Mouse (Mus musculus): ENCODE measurements around the gene Gm7735. TPM values are rescaled to one million over a fixed set of nuclear protein-coding genes. Genes with fewer than 3 reads are reported as not detected.
"Not testable (repeated sequence)": the region's sequence is repeated elsewhere in the genome, so short reads cannot be mapped to it uniquely, and the experiment has no call there.

Gm7735 gene
- not detected in 2 replicates for polyA plus RNA-seq (2016; fragmentation: Nextera tagmentation; extraction: Ambion mirVana)

- H3K27ac ChIP-seq (ENCODE audit: poor library complexity, severe bottlenecking); H3K4me3 ChIP-seq; H3K4me2 ChIP-seq; ATAC-seq (ENCODE audit: insufficient number of reproducible peaks, low FRiP score); H3K9me3 ChIP-seq (replicated peaks); H3K9ac ChIP-seq; H3K36me3 ChIP-seq; H3K4me1 ChIP-seq (replicated peaks); H3K27me3 ChIP-seq (replicated peaks): not testable (repeated sequence)
These were observed at the start of gene Gm7735 for GRCm38 (mm10) chr16:89169190-89169589. TSS of gene Gm7735 (plus strand) at chr16:89169490.

GRCm38 (mm10) chr16:89140551-89140950 lies 28.7 kb upstream of the Gm7735 start, which contains the start of gene Gm6358:
TSS of gene Gm6358 (plus strand) at chr16:89140851.
- Histone ChIP-seq H3K27ac (ENCODE audit: poor library complexity, severe bottlenecking) (no peak within 1 kb of the TSS), H3K27me3 (replicated peaks) (no peaks in the 10 kb centered on the region), H3K4me3 (no peak within 1 kb of the TSS), H3K4me2 (no peak within 1 kb of the TSS), H3K36me3 (no peaks in the 10 kb centered on the region), H3K9ac (no peak within 1 kb of the TSS), H3K4me1 (replicated peaks) (no peaks in the 10 kb centered on the region), H3K9me3 (replicated peaks) (peaks cover 5% of the 10 kb centered on the region; the same call in 1 of the 2 replicates)
- no peak for ATAC-seq (ENCODE audit: insufficient number of reproducible peaks, low FRiP score)
- 78% methylated on average over 1 of the region's 1 CpGs for WGBS

GRCm38 (mm10) chr16:89150786-89151185 lies 18.5 kb upstream of the Gm7735 start, which contains the start of gene Gm10061:
TSS of gene Gm10061 (plus strand) at chr16:89151086.
- 82% methylated on average over 1 of the region's 1 CpGs for WGBS
- no peak within 1 kb of the TSS for H3K9ac ChIP-seq
- H3K4me3 ChIP-seq = no peak within 1 kb of the TSS
- no peaks in the 10 kb centered on the region for H3K27me3 ChIP-seq (replicated peaks)
- H3K4me1 ChIP-seq (replicated peaks) = no peaks in the 10 kb centered on the region
- H3K27ac ChIP-seq (ENCODE audit: poor library complexity, severe bottlenecking) = no peak within 1 kb of the TSS
- peaks cover 7% of the 10 kb centered on the region; the same call in 1 of the 2 replicates for H3K9me3 ChIP-seq (replicated peaks)
- no peak within 1 kb of the TSS for H3K4me2 ChIP-seq
- no peak for ATAC-seq (ENCODE audit: insufficient number of reproducible peaks, low FRiP score)
- no peaks in the 10 kb centered on the region for H3K36me3 ChIP-seq

GRCm38 (mm10) chr16:89157652-89158051 lies 11.6 kb upstream of the Gm7735 start, which contains the start of gene Gm9789:
TSS of gene Gm9789 (plus strand) at chr16:89157952.
- no peaks in the 10 kb centered on the region for H3K4me1 ChIP-seq (replicated peaks)
- no peak for ATAC-seq (ENCODE audit: insufficient number of reproducible peaks, low FRiP score)
- H3K9ac ChIP-seq = no peak within 1 kb of the TSS
- no peak within 1 kb of the TSS for H3K4me2 ChIP-seq
- H3K4me3 ChIP-seq = no peak within 1 kb of the TSS
- no peaks in the 10 kb centered on the region for H3K27me3 ChIP-seq (replicated peaks)
- WGBS = 78% methylated on average over 4 of the region's 4 CpGs
- no peak within 1 kb of the TSS for H3K27ac ChIP-seq (ENCODE audit: poor library complexity, severe bottlenecking)
- no peaks in the 10 kb centered on the region for H3K36me3 ChIP-seq
- H3K9me3 ChIP-seq (replicated peaks) = peaks cover 11% of the 10 kb centered on the region

GRCm38 (mm10) chr16:89174435-89174834 lies 5.1 kb downstream of the Gm7735 start, which contains the start of gene 1110057P08Rik:
TSS of gene 1110057P08Rik (plus strand) at chr16:89174735.
- Histone ChIP-seq H3K9me3 (replicated peaks) (no peaks in the 10 kb centered on the region), H3K4me2 (no peak within 1 kb of the TSS), H3K4me1 (replicated peaks) (no peaks in the 10 kb centered on the region), H3K4me3 (no peak within 1 kb of the TSS), H3K9ac (no peak within 1 kb of the TSS), H3K27ac (ENCODE audit: poor library complexity, severe bottlenecking) (no peak within 1 kb of the TSS), H3K27me3 (replicated peaks) (no peaks in the 10 kb centered on the region), H3K36me3 (no peaks in the 10 kb centered on the region)
- WGBS = 62% methylated on average over 2 of the region's 2 CpGs
- ATAC-seq (ENCODE audit: insufficient number of reproducible peaks, low FRiP score) = no peak

GRCm38 (mm10) chr16:89188621-89189020 lies 19.3 kb downstream of the Gm7735 start:
- no peaks in the 10 kb centered on the region for H3K36me3 ChIP-seq
- H3K4me1 ChIP-seq (replicated peaks) = no peaks in the 10 kb centered on the region
- 73% methylated on average over 4 of the region's 4 CpGs for WGBS
- no peak overlapping the region for H3K4me2 ChIP-seq
- H3K9me3 ChIP-seq (replicated peaks) = peaks cover 4% of the 10 kb centered on the region; the same call in 1 of the 2 replicates
- no peak overlapping the region for H3K4me3 ChIP-seq
- ATAC-seq (ENCODE audit: insufficient number of reproducible peaks, low FRiP score) = no peak
- no peaks in the 10 kb centered on the region for H3K27me3 ChIP-seq (replicated peaks)
- no peak overlapping the region for H3K9ac ChIP-seq
- H3K27ac ChIP-seq (ENCODE audit: poor library complexity, severe bottlenecking) = no peak overlapping the region

GRCm38 (mm10) chr16:89205561-89205960 lies 36.3 kb downstream of the Gm7735 start, which contains the start of gene Krtap20-2:
TSS of gene Krtap20-2 (plus strand) at chr16:89205861.
- WGBS = 63% methylated on average over 1 of the region's 1 CpGs
- ATAC-seq (ENCODE audit: insufficient number of reproducible peaks, low FRiP score) = no peak
- Histone ChIP-seq H3K4me2 (no peak within 1 kb of the TSS), H3K9me3 (replicated peaks) (peaks cover 4% of the 10 kb centered on the region; the same call in 1 of the 2 replicates), H3K4me1 (replicated peaks) (no peaks in the 10 kb centered on the region), H3K4me3 (no peak within 1 kb of the TSS), H3K36me3 (no peaks in the 10 kb centered on the region), H3K27ac (ENCODE audit: poor library complexity, severe bottlenecking) (no peak within 1 kb of the TSS), H3K27me3 (replicated peaks) (no peaks in the 10 kb centered on the region), H3K9ac (no peak within 1 kb of the TSS)

Other genes with a start within 250 kb of the Gm7735 start
- not detected in 2 replicates for gene Krtap19-9b, start 237.2 kb upstream of the Gm7735 start, polyA plus RNA-seq (2016; fragmentation: Nextera tagmentation; extraction: Ambion mirVana)
- gene Krtap16-3, start 206.6 kb upstream of the Gm7735 start, polyA plus RNA-seq (2016; fragmentation: Nextera tagmentation; extraction: Ambion mirVana) = not detected in 2 replicates
- not detected in 2 replicates for gene Krtap22-2, start 158.7 kb upstream of the Gm7735 start, polyA plus RNA-seq (2016; fragmentation: Nextera tagmentation; extraction: Ambion mirVana)
- gene Gm10229, start 154.2 kb upstream of the Gm7735 start, polyA plus RNA-seq (2016; fragmentation: Nextera tagmentation; extraction: Ambion mirVana) = not detected in 2 replicates
- gene Krtap6-1, start 137.8 kb upstream of the Gm7735 start, polyA plus RNA-seq (2016; fragmentation: Nextera tagmentation; extraction: Ambion mirVana) = not detected in 2 replicates
- not detected in 2 replicates for gene Gm10228, start 128.0 kb upstream of the Gm7735 start, polyA plus RNA-seq (2016; fragmentation: Nextera tagmentation; extraction: Ambion mirVana)
- not detected in 2 replicates for gene Krtap6-5, start 121.6 kb upstream of the Gm7735 start, polyA plus RNA-seq (2016; fragmentation: Nextera tagmentation; extraction: Ambion mirVana)
- gene 1110025L11Rik, start 105.5 kb upstream of the Gm7735 start, polyA plus RNA-seq (2016; fragmentation: Nextera tagmentation; extraction: Ambion mirVana) = not detected in 2 replicates
- gene Krtap6-3, start 85.5 kb upstream of the Gm7735 start, polyA plus RNA-seq (2016; fragmentation: Nextera tagmentation; extraction: Ambion mirVana) = not detected in 2 replicates
- not detected in 2 replicates for gene Gm6358, start 28.6 kb upstream of the Gm7735 start, polyA plus RNA-seq (2016; fragmentation: Nextera tagmentation; extraction: Ambion mirVana)
- gene Gm10061, start 18.4 kb upstream of the Gm7735 start, polyA plus RNA-seq (2016; fragmentation: Nextera tagmentation; extraction: Ambion mirVana) = not detected in 2 replicates
- not detected in 2 replicates for gene Gm9789, start 11.5 kb upstream of the Gm7735 start, polyA plus RNA-seq (2016; fragmentation: Nextera tagmentation; extraction: Ambion mirVana)
- not detected in 2 replicates for gene 1110057P08Rik, start 5.2 kb downstream of the Gm7735 start, polyA plus RNA-seq (2016; fragmentation: Nextera tagmentation; extraction: Ambion mirVana)
- not detected in 2 replicates for gene Krtap20-2, start 36.4 kb downstream of the Gm7735 start, polyA plus RNA-seq (2016; fragmentation: Nextera tagmentation; extraction: Ambion mirVana)
- not detected in 2 replicates for gene Krtap21-1, start 234.4 kb downstream of the Gm7735 start, polyA plus RNA-seq (2016; fragmentation: Nextera tagmentation; extraction: Ambion mirVana)

Data from heart, embryonic 12.5 days (tissue).